Mouse (Mus musculus) intestine, embryonic 14.5 days (tissue): ENCODE results near the gene Met. TPM values are rescaled to one million over a fixed set of nuclear protein-coding genes. Genes with fewer than 3 reads are reported as not detected.
A peak's percentile ranks its signal among the peaks of the same experiment; 100 is the strongest.

Experiments
- ATAC-seq: fragments of 200-750 bp; cut with Nextera tagmentation; replicated peaks from 2 replicates; pipeline ENCODE4 v1.8.0; 2017; ENCODE audit warnings: low read depth, moderate number of reproducible peaks, moderate TSS enrichment, moderate library complexity; ENCODE audit not compliant: low FRiP score, low TSS enrichment
- DNase-seq: peaks from one replicate; pipeline ENCODE4 v3.0.0-alpha.2; 2018; ENCODE audit warnings: low spot score
- H3K27ac ChIP-seq: fragments of 300-500 bp; sonication (generic); 2 replicates; pipeline ENCODE4 v1.5.1; 2014; ENCODE audit warnings: low read depth, mild to moderate bottlenecking, control low read depth
- H3K27me3 ChIP-seq: fragments of 300-500 bp; sonication (generic); replicated peaks from 2 replicates; pipeline ENCODE4 v1.6.1; 2014; ENCODE audit warnings: low read length, control low read depth; ENCODE audit not compliant: control insufficient read depth, insufficient read depth
- H3K36me3 ChIP-seq: fragments of 300-500 bp; sonication (generic); 2 replicates; pipeline ENCODE4 v1.6.1; 2014; ENCODE audit warnings: low read length, control low read depth; ENCODE audit not compliant: control insufficient read depth, insufficient read depth
- H3K4me1 ChIP-seq: fragments of 300-500 bp; sonication (generic); replicated peaks from 2 replicates; pipeline ENCODE4 v1.6.1; 2014; ENCODE audit warnings: low read length, control low read depth, mixed read lengths; ENCODE audit not compliant: control insufficient read depth, insufficient read depth
- H3K4me2 ChIP-seq: fragments of 300-500 bp; sonication (generic); 2 replicates; pipeline ENCODE4 v1.6.1; 2014; ENCODE audit warnings: low read length
- H3K4me3 ChIP-seq: fragments of 300-500 bp; sonication (generic); 2 replicates; pipeline ENCODE4 v1.5.1; 2014; ENCODE audit warnings: low read depth, low read length, control low read depth, mixed read lengths
- H3K9ac ChIP-seq: fragments of 300-500 bp; sonication (generic); 2 replicates; pipeline ENCODE4 v1.6.1; 2014; ENCODE audit warnings: mild to moderate bottlenecking, low read length
- H3K9me3 ChIP-seq: fragments of 300-500 bp; sonication (generic); 2 replicates; pipeline ENCODE4 v1.6.1; 2016; ENCODE audit warnings: low read length, control low read depth; ENCODE audit not compliant: control insufficient read depth
- whole genome bisulfite sequencing: fragments of 180-500 bp; shearing (Covaris S2); extraction: QIAGEN DNeasy Blood & Tissue Kit; methylation state at CpG from one replicate; pipeline ENCODE4 v1.1.7; 2014; 5-methylcytosine and 5-hydroxymethylcytosine counted together
- polyA plus RNA-seq: library from polyadenylated mRNA; unstranded; fragments of >200 nt; fragmentation: Nextera tagmentation; extraction: Ambion mirVana; gene quantifications from 2 replicates; pipeline ENCODE4 v1.2.1, GENCODE M21; 2014

Met gene
- polyA plus RNA-seq, 1 experiment from 2014 or later: 20.0 TPM

- no peak overlapping the region for H3K4me3 ChIP-seq
- H3K27me3 ChIP-seq: peaks cover 8% of the 10 kb centered on the region; the same call in 1 of the 2 replicates
- H3K4me1 ChIP-seq: no peaks in the 10 kb centered on the region
- DNase-seq (no peak), ATAC-seq (no peak)
- H3K9ac ChIP-seq: no peak overlapping the region
- no peaks in the 10 kb centered on the region for H3K9me3 ChIP-seq
- no peak overlapping the region for H3K4me2 ChIP-seq
- 73% methylated on average over 7 of the region's 7 CpGs for WGBS
- H3K36me3 ChIP-seq: no peaks in the 10 kb centered on the region
- H3K27ac ChIP-seq: no peak overlapping the region
Observed at GRCm38 (mm10) chr6:17461435-17461834, 2.2 kb upstream of the Met start.

- peak overlapping the region; percentile 66 for H3K9ac ChIP-seq
- ATAC-seq: peak; percentile 71
- WGBS: 6% methylated on average over 15 of the region's 15 CpGs
- no peaks in the 10 kb centered on the region for H3K36me3 ChIP-seq
- H3K4me2 ChIP-seq: peak overlapping the region; percentile 92
- H3K27me3 ChIP-seq: peaks cover 8% of the 10 kb centered on the region; the same call in 1 of the 2 replicates
- no peaks in the 10 kb centered on the region for H3K4me1 ChIP-seq
- peak overlapping the region; percentile 80 for H3K27ac ChIP-seq
- H3K9me3 ChIP-seq: no peaks in the 10 kb centered on the region
- H3K4me3 ChIP-seq: peak overlapping the region; percentile 66
- DNase-seq: no peak
Observed at GRCm38 (mm10) chr6:17464281-17465025, 853 bp downstream of the Met start.

- no peaks in the 10 kb centered on the region for H3K9me3 ChIP-seq
- no peaks in the 10 kb centered on the region for H3K4me1 ChIP-seq
- H3K27ac ChIP-seq: no peak overlapping the region
- ATAC-seq: no peak
- H3K4me3 ChIP-seq: no peak overlapping the region
- WGBS: 75% methylated on average over 3 of the region's 3 CpGs
- no peak overlapping the region for H3K4me2 ChIP-seq
- no peaks in the 10 kb centered on the region for H3K36me3 ChIP-seq
- H3K27me3 ChIP-seq: peaks cover 8% of the 10 kb centered on the region; the same call in 1 of the 2 replicates
- no peak for DNase-seq
- H3K9ac ChIP-seq: no peak overlapping the region
Observed at GRCm38 (mm10) chr6:17466526-17466925, 2.9 kb downstream of the Met start.

GRCm38 (mm10) chr6:17468993-17469392, 5.4 kb downstream of the Met start:
- no peak overlapping the region for H3K4me2 ChIP-seq
- WGBS: 89% methylated on average over 5 of the region's 5 CpGs
- no peak overlapping the region for H3K4me3 ChIP-seq
- no peak overlapping the region for H3K27ac ChIP-seq
- no peaks in the 10 kb centered on the region for H3K9me3 ChIP-seq
- ATAC-seq (no peak), DNase-seq (no peak)
- no peaks in the 10 kb centered on the region for H3K36me3 ChIP-seq
- no peak overlapping the region for H3K9ac ChIP-seq
- H3K27me3 ChIP-seq: peaks cover 8% of the 10 kb centered on the region; the same call in 1 of the 2 replicates
- no peaks in the 10 kb centered on the region for H3K4me1 ChIP-seq

- Histone ChIP-seq H3K36me3 (no peaks in the 10 kb centered on the region), H3K27ac (no peak overlapping the region), H3K4me2 (no peak overlapping the region), H3K4me1 (no peaks in the 10 kb centered on the region), H3K9me3 (no peaks in the 10 kb centered on the region), H3K4me3 (no peak overlapping the region), H3K27me3 (no peaks in the 10 kb centered on the region), H3K9ac (no peak overlapping the region)
- DNase-seq (no peak), ATAC-seq (no peak)
- 84% methylated on average over 3 of the region's 3 CpGs for WGBS
Observed at GRCm38 (mm10) chr6:17473128-17473527, 9.5 kb downstream of the Met start.

- H3K27me3 ChIP-seq: no peaks in the 10 kb centered on the region
- H3K27ac ChIP-seq: no peak overlapping the region
- 88% methylated on average over 1 of the region's 1 CpGs for WGBS
- DNase-seq: no peak
- H3K4me2 ChIP-seq: no peak overlapping the region
- H3K9me3 ChIP-seq: no peaks in the 10 kb centered on the region
- no peaks in the 10 kb centered on the region for H3K36me3 ChIP-seq
- H3K4me3 ChIP-seq: no peak overlapping the region
- no peak overlapping the region for H3K9ac ChIP-seq
- no peak for ATAC-seq
- no peaks in the 10 kb centered on the region for H3K4me1 ChIP-seq
Observed at GRCm38 (mm10) chr6:17477823-17478222, 14.2 kb downstream of the Met start.

- H3K27me3 ChIP-seq: no peaks in the 10 kb centered on the region
- no peak overlapping the region for H3K4me3 ChIP-seq
- H3K9ac ChIP-seq: no peak overlapping the region
- no peak overlapping the region for H3K27ac ChIP-seq
- no peaks in the 10 kb centered on the region for H3K36me3 ChIP-seq
- H3K4me1 ChIP-seq: no peaks in the 10 kb centered on the region
- H3K4me2 ChIP-seq: no peak overlapping the region
- no peaks in the 10 kb centered on the region for H3K9me3 ChIP-seq
- WGBS: 93% methylated on average over 6 of the region's 6 CpGs
- ATAC-seq (no peak), DNase-seq (no peak)
Observed at GRCm38 (mm10) chr6:17478252-17478651, 14.7 kb downstream of the Met start.

- no peaks in the 10 kb centered on the region for H3K27me3 ChIP-seq
- no peaks in the 10 kb centered on the region for H3K4me1 ChIP-seq
- no peaks in the 10 kb centered on the region for H3K9me3 ChIP-seq
- no peaks in the 10 kb centered on the region for H3K36me3 ChIP-seq
- H3K4me2 ChIP-seq: no peak overlapping the region
- no peak overlapping the region for H3K27ac ChIP-seq
- no peak for DNase-seq
- no peak overlapping the region for H3K4me3 ChIP-seq
- no peak for ATAC-seq
- H3K9ac ChIP-seq: no peak overlapping the region
- WGBS: 75% methylated on average over 10 of the region's 10 CpGs
Observed at GRCm38 (mm10) chr6:17478838-17479570, 15.4 kb downstream of the Met start.
